Mouse (Mus musculus) kidney, adult 2 months (tissue): ENCODE data around the gene Scn4a.

ENCODE experiments used
- CTCF ChIP-seq: fragments of 200-500 bp; conservative IDR thresholded peaks from 2 replicates; pipeline ENCODE4 v1.5.1; 2011; ENCODE audit warnings: low read depth, mild to moderate bottlenecking, control low read depth, low read length, moderate library complexity, mixed read lengths; ENCODE audit not compliant: insufficient read depth, insufficient read length
- POLR2A ChIP-seq: fragments of 200-500 bp; IDR thresholded peaks from one replicate; pipeline ENCODE4 v1.6.1; 2011; ENCODE audit warnings: low read depth, low read length, control low read depth

- no peak for TF ChIP-seq CTCF
- TF ChIP-seq POLR2A, result no peak
Measured at GRCm38 (mm10) chr11:106274374-106274773, 78.7 kb downstream of the Scn4a start.
